Mouse (Mus musculus): Measurements from ENCODE around the gene Mlxip. TPM values are rescaled to one million over a fixed set of nuclear protein-coding genes. Genes with fewer than 3 reads are reported as not detected.
A peak's percentile ranks its signal among the peaks of the same experiment; 100 is the strongest.

Mlxip gene
- polyA plus RNA-seq, 1 experiment from 2014 or later, result 21.1 TPM

DNA sequence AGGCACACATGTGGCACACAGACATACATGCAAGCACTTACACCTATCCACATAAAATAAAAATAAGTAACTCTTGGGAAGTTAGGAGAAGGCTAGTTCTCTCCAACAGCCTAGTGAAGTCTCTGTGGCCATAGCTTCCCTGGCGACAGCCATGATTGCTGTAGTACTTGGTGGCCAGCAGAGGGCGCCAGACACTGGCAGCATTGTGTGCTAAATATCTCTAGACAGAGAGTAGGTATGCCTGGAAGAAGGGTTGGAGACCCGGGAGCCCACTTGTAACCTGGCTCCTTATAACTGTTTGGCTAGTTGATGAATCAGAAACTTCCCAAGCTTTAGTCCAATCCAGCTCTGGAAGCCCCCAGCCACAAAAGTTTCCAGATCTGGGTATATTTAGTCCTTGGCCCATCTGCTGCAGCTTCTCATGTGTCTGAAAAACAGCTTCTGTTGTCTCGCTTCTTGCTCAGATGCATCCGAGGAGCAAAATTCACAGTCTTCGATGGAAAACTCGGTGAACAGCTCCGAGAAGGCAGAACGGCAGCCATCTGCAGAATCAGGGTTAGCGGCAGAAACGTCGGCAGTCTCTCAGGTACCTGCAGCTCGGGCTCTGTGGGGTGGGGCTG lies 25.6 kb upstream of the Mlxip start:
- Histone ChIP-seq H3K4me1 (no peaks in the 10 kb centered on the region), H3K4me3 (no peak overlapping the region), H3K36me3 (peaks cover 99% of the 10 kb centered on the region), H3K9me3 (replicated peaks) (no peaks in the 10 kb centered on the region), H3K27me3 (ENCODE audit: low read depth, poor library complexity, severe bottlenecking) (no peaks in the 10 kb centered on the region), H3K27ac (no peak overlapping the region)
- peak; percentile 75 for DNase-seq (ENCODE audit: low spot score)
- 83% methylated on average over 13 of the region's 13 CpGs for WGBS

DNA sequence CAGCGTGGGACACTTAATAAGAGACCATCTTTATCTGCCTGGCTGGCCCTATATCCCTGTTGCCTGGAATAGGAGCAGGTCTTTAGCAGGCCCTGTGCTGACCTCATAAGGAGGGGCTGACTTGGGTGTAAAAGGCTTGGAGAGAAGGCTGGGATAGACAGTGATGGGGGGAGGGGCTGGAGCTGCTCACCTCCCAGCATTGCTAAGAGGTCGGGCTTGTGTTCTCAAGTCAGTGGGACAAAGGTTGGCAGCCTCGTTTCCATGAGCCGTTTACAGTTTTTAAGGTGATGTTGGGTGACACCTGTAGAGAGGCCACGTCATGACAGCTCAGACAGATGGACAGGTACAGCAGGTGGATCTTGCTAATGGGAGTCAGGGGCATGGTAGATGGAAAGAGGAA lies 24.5 kb upstream of the Mlxip start:
- no peak overlapping the region for H3K4me3 ChIP-seq
- no peak overlapping the region for H3K27ac ChIP-seq
- DNase-seq (ENCODE audit: low spot score), result no peak
- 91% methylated on average over 5 of the region's 5 CpGs for WGBS
- H3K36me3 ChIP-seq, result peaks cover 99% of the 10 kb centered on the region
- no peaks in the 10 kb centered on the region for H3K9me3 ChIP-seq (replicated peaks)
- no peaks in the 10 kb centered on the region for H3K27me3 ChIP-seq (ENCODE audit: low read depth, poor library complexity, severe bottlenecking)
- no peaks in the 10 kb centered on the region for H3K4me1 ChIP-seq

DNA sequence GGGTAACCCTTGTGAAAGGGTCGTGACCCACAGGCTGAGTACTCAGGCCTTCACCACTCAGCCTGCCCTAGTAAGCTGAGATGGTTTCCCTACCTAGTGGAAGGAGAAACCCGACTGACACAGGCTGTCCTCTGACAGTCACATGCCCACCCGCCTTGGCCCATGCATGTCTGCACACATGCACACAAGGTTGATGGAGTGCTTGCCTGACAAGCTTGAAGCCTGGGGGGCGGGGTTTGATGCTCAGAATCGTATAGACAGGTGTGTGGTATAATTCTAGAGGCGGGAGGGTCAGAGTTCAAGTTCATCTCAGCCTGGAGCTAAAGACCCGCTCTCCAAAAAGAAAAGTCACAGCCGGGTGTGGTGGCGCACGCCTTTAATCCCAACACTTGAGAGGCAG lies 19.3 kb upstream of the Mlxip start:
- H3K4me3 ChIP-seq, result no peak overlapping the region
- 95% methylated on average over 10 of the region's 10 CpGs for WGBS
- H3K9me3 ChIP-seq (replicated peaks), result no peaks in the 10 kb centered on the region
- DNase-seq (ENCODE audit: low spot score), result no peak
- H3K27me3 ChIP-seq (ENCODE audit: low read depth, poor library complexity, severe bottlenecking), result no peaks in the 10 kb centered on the region
- H3K36me3 ChIP-seq, result peaks cover 64% of the 10 kb centered on the region
- peaks cover 13% of the 10 kb centered on the region for H3K4me1 ChIP-seq
- no peak overlapping the region for H3K27ac ChIP-seq

DNA sequence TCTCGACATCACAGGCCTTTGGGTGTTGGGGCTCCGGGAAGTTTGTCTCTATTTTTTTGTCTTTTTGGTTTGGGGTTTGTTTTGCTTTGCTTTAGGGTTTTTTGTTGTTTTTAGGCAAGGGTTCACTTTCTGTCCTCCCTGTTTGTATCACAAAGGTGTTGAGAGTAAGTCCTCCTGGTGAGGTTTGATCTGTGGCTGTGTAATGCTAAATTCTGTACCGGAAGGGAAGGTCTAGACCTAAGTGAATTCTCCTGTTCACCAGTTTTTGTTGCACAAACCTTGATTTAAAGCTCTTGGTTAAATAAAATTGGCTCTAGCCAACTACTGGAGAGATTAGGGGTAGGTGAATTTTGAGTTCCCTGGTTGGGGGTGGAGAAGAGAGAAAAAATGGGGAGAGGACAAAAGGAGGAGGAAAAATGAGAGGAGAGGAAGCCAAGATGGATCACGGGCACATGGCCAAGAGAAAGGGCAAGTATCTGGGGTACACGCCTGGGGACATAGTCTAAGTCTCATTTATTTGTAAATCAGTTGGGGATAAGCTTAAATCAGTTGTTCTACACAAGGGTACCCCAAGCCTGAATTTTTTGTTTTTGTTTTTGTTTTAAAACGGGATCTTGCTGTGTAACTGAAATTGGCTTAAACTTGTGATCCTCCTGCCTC lies 18.7 kb upstream of the Mlxip start:
- Histone ChIP-seq H3K27me3 (ENCODE audit: low read depth, poor library complexity, severe bottlenecking) (no peaks in the 10 kb centered on the region), H3K4me1 (peaks cover 13% of the 10 kb centered on the region), H3K4me3 (no peak overlapping the region), H3K27ac (no peak overlapping the region), H3K36me3 (peaks cover 57% of the 10 kb centered on the region), H3K9me3 (replicated peaks) (no peaks in the 10 kb centered on the region)
- 96% methylated on average over 6 of the region's 6 CpGs for WGBS
- DNase-seq (ENCODE audit: low spot score), result no peak

DNA sequence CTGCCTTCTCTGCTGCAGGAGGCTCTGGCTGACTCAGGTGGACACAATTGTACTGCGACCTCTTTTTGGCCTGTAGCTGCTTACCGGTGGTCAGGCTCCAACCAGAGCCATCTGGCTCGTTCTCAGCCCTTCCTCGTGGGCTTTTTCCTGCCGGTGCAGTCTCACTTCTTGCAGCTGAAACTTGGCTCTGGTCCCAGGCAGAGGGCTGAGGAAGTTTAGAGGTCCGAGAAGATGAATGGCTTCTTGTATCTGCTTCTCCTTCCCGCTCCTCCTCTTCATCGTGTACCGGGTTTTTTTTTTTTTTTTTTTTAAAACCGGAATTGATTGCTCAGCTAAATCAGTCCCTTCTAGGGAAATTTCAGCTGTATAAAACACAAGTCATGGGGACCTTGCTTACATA lies 18.0 kb upstream of the Mlxip start:
- peaks cover 51% of the 10 kb centered on the region for H3K36me3 ChIP-seq
- H3K4me1 ChIP-seq, result peaks cover 13% of the 10 kb centered on the region
- H3K27ac ChIP-seq, result no peak overlapping the region
- H3K4me3 ChIP-seq, result no peak overlapping the region
- 74% methylated on average over 10 of the region's 10 CpGs for WGBS
- H3K27me3 ChIP-seq (ENCODE audit: low read depth, poor library complexity, severe bottlenecking), result 0 out of 2 replicates have a peak, but pooled peaks cover under 1% of the 10 kb centered on the region
- H3K9me3 ChIP-seq (replicated peaks), result no peaks in the 10 kb centered on the region
- DNase-seq (ENCODE audit: low spot score), result no peak

DNA sequence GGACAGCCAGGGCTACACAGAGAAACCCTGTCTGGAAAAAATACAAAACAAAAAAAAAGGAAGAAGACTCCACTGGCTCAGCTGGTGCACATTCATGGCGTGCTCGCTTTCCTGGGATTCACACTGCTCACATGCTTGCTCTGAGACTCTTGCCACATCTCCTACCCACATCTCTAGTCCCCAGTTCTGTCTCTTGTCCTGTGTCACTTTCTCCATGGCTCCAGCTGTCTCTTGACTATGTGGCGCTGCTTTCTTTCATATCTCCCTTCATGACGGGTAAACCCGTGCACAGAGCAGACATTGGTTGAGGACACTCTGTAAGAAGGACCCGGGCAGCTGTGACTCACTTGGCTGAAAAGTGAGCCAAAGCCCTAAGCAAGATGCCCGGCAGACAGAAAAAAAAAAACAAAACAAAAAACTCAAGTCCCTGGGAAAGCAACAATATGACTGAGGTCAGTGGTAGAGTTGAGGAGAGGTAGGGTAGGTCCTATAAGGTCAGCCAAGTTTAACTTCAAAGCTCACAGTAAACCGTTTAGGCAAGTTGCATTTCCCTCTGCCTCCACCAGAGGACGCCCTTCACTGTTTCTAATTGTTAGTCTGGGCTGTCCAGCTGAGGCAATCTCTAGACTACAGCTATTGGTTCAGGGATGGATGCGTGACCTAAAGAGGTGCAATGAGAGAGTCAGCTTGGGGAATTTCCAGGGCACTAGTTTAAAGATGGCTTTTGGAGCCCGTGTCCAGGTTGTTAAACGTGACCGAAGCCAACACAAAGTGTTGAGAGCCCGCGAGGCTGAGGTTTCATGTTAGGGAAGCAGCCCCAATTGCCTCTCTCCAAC lies 17.3 kb upstream of the Mlxip start:
- 74% methylated on average over 15 of the region's 15 CpGs for WGBS
- Histone ChIP-seq H3K9me3 (replicated peaks) (no peaks in the 10 kb centered on the region), H3K4me1 (peaks cover 19% of the 10 kb centered on the region), H3K27me3 (ENCODE audit: low read depth, poor library complexity, severe bottlenecking) (peaks cover 8% of the 10 kb centered on the region), H3K4me3 (no peak overlapping the region), H3K36me3 (peaks cover 43% of the 10 kb centered on the region), H3K27ac (no peak overlapping the region)
- peak; percentile 82 for DNase-seq (ENCODE audit: low spot score)

DNA sequence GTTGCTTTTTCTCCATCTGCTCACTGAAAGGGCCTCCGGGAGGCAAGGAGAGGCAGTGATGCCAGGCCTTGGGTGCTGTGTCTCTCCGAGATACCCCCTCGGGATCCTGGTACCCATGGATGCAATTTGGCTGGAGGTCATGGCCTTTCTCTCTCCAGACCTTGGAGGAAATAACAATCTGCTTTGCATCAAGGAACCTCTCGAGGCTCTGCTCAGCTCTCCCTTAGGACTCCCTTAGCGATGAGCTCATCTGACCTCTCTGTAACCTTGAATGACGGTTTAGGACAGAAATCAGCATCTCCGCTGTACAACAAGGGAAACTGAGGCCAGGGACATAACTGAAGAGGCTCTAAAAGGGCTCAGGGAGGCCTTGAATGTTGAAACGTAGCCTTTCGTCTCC lies 15.9 kb upstream of the Mlxip start:
- no peak overlapping the region for H3K27ac ChIP-seq
- H3K4me1 ChIP-seq, result peaks cover 19% of the 10 kb centered on the region
- H3K4me3 ChIP-seq, result no peak overlapping the region
- H3K36me3 ChIP-seq, result peaks cover 29% of the 10 kb centered on the region
- DNase-seq (ENCODE audit: low spot score), result no peak
- 56% methylated on average over 9 of the region's 9 CpGs for WGBS
- H3K27me3 ChIP-seq (ENCODE audit: low read depth, poor library complexity, severe bottlenecking), result peaks cover 14% of the 10 kb centered on the region
- no peaks in the 10 kb centered on the region for H3K9me3 ChIP-seq (replicated peaks)

DNA sequence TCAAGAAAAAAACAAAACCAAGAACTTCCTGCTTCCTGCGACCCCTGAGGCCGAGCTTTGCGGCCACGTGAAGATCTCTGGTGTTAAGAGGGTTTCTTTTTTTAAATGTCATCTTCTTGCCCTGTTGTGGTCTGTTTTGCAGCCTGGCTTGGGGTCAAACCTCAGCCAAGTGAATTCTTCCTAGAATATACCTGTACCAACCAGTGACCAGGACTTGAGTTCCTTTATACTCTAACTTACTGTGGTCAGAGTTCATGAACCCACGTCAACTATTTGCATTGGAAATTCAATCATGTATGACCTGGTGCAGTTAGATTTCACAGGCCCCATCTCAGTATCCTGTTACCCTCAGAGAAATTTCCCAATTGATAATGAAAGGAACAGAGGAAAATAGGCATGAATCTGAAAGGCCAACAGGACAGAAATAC lies 15.1 kb upstream of the Mlxip start:
- 74% methylated on average over 5 of the region's 5 CpGs for WGBS
- Histone ChIP-seq H3K27me3 (ENCODE audit: low read depth, poor library complexity, severe bottlenecking) (peaks cover 14% of the 10 kb centered on the region), H3K4me1 (peaks cover 19% of the 10 kb centered on the region), H3K9me3 (replicated peaks) (no peaks in the 10 kb centered on the region), H3K36me3 (peaks cover 21% of the 10 kb centered on the region), H3K27ac (no peak overlapping the region), H3K4me3 (no peak overlapping the region)
- no peak for DNase-seq (ENCODE audit: low spot score)

DNA sequence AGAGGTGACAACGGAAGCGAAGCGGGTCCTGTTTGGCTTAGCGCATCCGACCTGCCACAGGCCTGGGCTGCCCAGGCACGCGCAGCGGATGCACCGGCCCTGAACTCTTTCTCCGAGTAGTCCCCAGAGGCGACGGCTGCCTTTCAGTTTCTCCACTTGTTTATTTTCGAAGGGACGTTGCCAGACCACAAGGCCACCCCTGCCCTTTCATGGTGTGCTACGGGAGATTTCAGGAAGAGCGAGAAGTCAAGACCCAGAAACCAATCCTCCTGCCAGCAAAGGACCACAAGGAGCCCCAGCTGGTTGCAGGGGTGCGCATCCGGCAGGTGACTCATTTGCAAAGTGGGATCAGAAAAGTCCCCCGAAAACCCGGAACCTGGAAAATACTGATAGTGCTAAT lies 12.6 kb upstream of the Mlxip start:
- peak; percentile 40 for DNase-seq (ENCODE audit: low spot score)
- H3K27ac ChIP-seq, result no peak overlapping the region
- peaks cover 14% of the 10 kb centered on the region for H3K27me3 ChIP-seq (ENCODE audit: low read depth, poor library complexity, severe bottlenecking)
- 21% methylated on average over 20 of the region's 20 CpGs for WGBS
- peaks cover 19% of the 10 kb centered on the region for H3K4me1 ChIP-seq
- H3K4me3 ChIP-seq, result no peak overlapping the region
- H3K36me3 ChIP-seq, result no peaks in the 10 kb centered on the region
- no peaks in the 10 kb centered on the region for H3K9me3 ChIP-seq (replicated peaks)

DNA sequence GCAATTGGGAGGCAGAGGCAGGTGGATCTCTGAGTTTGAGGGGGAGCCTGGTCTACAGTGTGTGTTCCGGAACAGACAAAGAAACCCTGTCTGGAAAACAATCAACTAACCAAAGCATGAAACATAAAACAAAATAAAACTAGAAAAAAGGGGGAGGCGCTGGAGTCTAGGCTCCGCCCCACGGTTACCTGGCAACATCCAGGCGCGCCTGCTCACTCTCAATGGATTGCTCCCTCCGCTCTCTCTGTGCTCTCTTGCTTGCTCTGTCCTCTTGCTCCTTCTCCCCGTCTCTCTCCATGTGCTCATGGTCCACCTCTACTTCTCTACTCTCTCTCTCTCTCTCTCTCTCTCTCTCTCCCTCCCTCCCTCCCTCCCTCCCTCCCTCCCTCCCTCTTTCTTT lies 11.9 kb upstream of the Mlxip start:
- H3K27ac ChIP-seq, result no peak overlapping the region
- 74% methylated on average over 8 of the region's 8 CpGs for WGBS
- no peak overlapping the region for H3K4me3 ChIP-seq
- peaks cover 14% of the 10 kb centered on the region for H3K27me3 ChIP-seq (ENCODE audit: low read depth, poor library complexity, severe bottlenecking)
- no peaks in the 10 kb centered on the region for H3K9me3 ChIP-seq (replicated peaks)
- peaks cover 17% of the 10 kb centered on the region for H3K4me1 ChIP-seq
- H3K36me3 ChIP-seq, result no peaks in the 10 kb centered on the region
- DNase-seq (ENCODE audit: low spot score), result no peak

DNA sequence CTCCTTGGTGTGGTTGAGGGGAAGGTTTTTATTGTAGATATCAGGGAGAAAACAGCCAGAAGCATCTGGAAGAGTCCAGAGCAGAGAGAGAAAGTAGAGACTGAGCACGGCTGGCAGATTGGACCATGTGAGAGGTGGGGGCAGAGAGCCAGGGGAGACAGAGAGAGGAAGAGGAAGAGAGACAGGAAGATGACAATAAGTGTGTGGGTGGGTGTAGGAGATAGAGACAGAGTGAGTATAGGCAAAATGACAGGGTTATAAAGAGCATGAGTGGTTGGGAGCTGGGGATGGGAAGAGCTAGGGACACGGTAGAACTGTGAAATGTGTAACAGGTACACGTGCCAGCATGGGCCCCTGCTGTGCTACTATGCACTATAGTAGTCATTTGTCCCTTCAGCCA lies 6.1 kb upstream of the Mlxip start:
- no peak for DNase-seq (ENCODE audit: low spot score)
- H3K4me3 ChIP-seq, result no peak overlapping the region
- 33% methylated on average over 3 of the region's 3 CpGs for WGBS
- no peaks in the 10 kb centered on the region for H3K9me3 ChIP-seq (replicated peaks)
- H3K27me3 ChIP-seq (ENCODE audit: low read depth, poor library complexity, severe bottlenecking), result no peaks in the 10 kb centered on the region
- no peaks in the 10 kb centered on the region for H3K36me3 ChIP-seq
- peaks cover 21% of the 10 kb centered on the region for H3K4me1 ChIP-seq
- no peak overlapping the region for H3K27ac ChIP-seq

DNA sequence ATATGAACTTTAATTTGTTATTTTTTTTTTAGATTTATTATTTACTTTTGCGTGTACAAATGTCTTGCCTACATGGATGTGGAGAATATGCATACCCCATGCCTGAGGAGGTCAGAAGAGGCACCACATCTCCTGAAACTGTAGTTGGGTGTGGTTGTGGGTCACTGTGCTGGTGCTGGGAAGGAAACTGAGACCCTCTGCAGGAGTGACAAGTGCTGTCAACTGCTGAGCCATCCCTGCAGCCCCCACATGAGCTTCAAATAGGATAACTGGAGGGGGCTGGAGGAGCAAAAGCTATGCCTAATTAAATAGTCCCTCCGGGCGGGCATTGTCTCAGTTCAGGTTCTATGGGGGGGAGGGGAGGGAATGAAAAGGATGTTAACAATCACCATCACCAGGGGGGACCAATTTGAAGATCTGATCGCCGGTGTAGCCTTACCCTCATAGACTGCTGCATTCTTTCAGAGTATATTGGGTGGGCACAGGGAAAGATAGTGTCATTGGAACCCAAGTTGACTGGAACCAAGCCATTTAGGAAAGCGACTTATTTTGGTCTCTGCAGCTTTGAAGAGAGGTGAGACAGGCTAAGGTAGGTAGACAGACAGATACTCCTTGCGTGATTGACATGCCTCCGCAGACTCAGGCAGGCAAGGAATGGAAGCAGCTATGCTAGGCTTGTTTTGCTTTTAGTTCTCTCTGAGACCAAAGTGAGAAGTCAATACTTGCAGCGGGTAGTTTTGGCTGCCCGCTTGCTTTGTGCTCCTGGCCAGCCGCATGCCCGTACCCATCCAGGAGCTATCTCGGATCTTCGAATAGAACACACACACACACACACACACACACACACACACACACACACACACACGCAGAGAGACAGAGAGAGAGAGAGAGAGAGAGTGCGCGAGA lies 3.8 kb upstream of the Mlxip start:
- H3K27ac ChIP-seq, result peak overlapping the region; percentile 40; the same call in 1 of the 2 replicates
- peaks cover 36% of the 10 kb centered on the region for H3K4me1 ChIP-seq
- H3K9me3 ChIP-seq (replicated peaks), result no peaks in the 10 kb centered on the region
- H3K36me3 ChIP-seq, result no peaks in the 10 kb centered on the region
- 7% methylated on average over 17 of the region's 17 CpGs for WGBS
- no peak for DNase-seq (ENCODE audit: low spot score)
- peak overlapping the region; percentile 46 for H3K4me3 ChIP-seq
- H3K27me3 ChIP-seq (ENCODE audit: low read depth, poor library complexity, severe bottlenecking), result no peaks in the 10 kb centered on the region
